Mouse (Mus musculus): ENCODE data around the gene 2410137M14Rik. TPM values are rescaled to one million over a fixed set of nuclear protein-coding genes. Genes with fewer than 3 reads are reported as not detected.
A peak's percentile ranks its signal among the peaks of the same experiment; 100 is the strongest.
"Not testable (repeated sequence)": the region's sequence is repeated elsewhere in the genome, so short reads cannot be mapped to it uniquely, and the experiment has no call there.

The 2410137M14Rik gene
- polyA plus RNA-seq (2014; fragmentation: Nextera tagmentation; extraction: Ambion mirVana) = not detected in 2 replicates

DNA sequence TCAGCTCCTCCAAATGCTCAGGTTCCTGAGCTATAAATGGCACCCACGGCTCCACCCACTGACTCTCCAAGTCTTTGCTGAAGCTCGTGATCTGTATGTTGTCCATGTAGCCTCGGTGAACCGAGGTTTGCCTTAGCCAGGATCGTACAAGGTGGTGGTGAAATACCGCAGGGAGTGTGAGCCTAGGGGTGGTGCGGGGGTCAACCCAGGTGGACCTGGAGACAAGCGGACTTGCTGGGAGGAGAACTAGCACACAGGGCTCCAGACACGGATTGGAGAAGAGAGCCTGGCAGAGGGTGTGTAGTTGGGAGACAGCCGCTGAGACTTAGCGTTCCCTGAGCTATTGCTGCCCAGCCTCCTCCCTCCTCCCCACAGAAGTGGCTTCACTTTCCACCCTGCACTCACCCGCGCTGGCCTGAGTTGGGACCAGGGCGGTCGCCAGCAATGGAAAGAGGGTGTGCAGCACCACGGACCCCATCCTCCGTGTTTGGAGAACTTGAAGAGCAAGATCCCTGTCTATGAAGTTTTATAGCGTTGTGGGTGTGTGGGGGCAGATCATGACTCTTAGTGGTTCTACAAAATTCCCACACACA is at the start of gene 2410137M14Rik:
TSS of gene 2410137M14Rik (minus strand) at position 17 of the 593 bp plus-strand sequence.
- Histone ChIP-seq H3K9ac (ENCODE audit: low read depth, low read length) (no peak within 1 kb of the TSS), H3K4me1 (replicated peaks; ENCODE audit: control insufficient read depth, insufficient read depth, low read length) (no peaks in the 10 kb centered on the region)

DNA sequence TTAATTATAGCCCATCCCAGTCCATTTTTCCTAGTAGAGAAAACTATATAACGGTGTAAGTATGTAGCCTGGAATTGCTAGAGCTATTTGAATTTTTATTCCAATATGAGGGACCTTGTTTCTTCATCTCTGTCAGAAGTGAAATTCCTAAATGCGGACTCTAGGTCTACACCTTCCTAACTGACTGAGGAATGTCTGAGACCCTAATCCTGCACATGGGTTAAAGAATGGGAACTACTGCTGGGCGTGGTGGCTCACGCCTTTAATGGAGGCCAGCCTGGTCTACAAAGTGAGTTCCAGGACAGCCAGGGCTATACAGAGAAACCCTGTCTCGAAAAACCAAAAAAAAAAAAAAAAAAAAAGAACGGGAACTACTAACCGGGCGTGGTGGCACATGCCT is 48.1 kb upstream of the 2410137M14Rik start:
- H3K27me3 ChIP-seq (replicated peaks; ENCODE audit: control insufficient read depth, insufficient read depth, low read length) = no peaks in the 10 kb centered on the region
- peak overlapping the region; percentile 51 for H3K4me3 ChIP-seq (ENCODE audit: low read depth, low read length)
- ATAC-seq (replicated peaks; ENCODE audit: low FRiP score) = no peak
- DNase-seq (ENCODE audit: low spot score) = no peak
- peak overlapping the region; percentile 56 for H3K4me2 ChIP-seq
- H3K4me1 ChIP-seq (replicated peaks; ENCODE audit: control insufficient read depth, insufficient read depth, low read length) = no peaks in the 10 kb centered on the region
- no peaks in the 10 kb centered on the region for H3K9me3 ChIP-seq (ENCODE audit: control insufficient read depth, low read length)
- H3K36me3 ChIP-seq (ENCODE audit: control insufficient read depth, insufficient read depth, low read length) = no peaks in the 10 kb centered on the region
- peak overlapping the region; percentile 64; the same call in 1 of the 2 replicates for H3K27ac ChIP-seq (ENCODE audit: low read depth, low read length)
- no peak overlapping the region for H3K9ac ChIP-seq (ENCODE audit: low read depth, low read length)
- 73% methylated on average over 8 of the region's 8 CpGs for WGBS

More for the DNA sequence above, at the start of gene 2410137M14Rik:
- no peak for DNase-seq (ENCODE audit: low spot score)
- Histone ChIP-seq H3K27me3 (replicated peaks; ENCODE audit: control insufficient read depth, insufficient read depth, low read length) (peaks cover 10% of the 10 kb centered on the region; the same call in 1 of the 2 replicates), H3K36me3 (ENCODE audit: control insufficient read depth, insufficient read depth, low read length) (no peaks in the 10 kb centered on the region), H3K9me3 (ENCODE audit: control insufficient read depth, low read length) (no peaks in the 10 kb centered on the region), H3K4me2 (peak within 1 kb of the TSS; percentile 49), H3K27ac (ENCODE audit: low read depth, low read length) (no peak within 1 kb of the TSS), H3K4me3 (ENCODE audit: low read depth, low read length) (no peak within 1 kb of the TSS)
- WGBS = 8% methylated on average over 18 of the region's 18 CpGs
- ATAC-seq (replicated peaks; ENCODE audit: low FRiP score) = no peak

DNA sequence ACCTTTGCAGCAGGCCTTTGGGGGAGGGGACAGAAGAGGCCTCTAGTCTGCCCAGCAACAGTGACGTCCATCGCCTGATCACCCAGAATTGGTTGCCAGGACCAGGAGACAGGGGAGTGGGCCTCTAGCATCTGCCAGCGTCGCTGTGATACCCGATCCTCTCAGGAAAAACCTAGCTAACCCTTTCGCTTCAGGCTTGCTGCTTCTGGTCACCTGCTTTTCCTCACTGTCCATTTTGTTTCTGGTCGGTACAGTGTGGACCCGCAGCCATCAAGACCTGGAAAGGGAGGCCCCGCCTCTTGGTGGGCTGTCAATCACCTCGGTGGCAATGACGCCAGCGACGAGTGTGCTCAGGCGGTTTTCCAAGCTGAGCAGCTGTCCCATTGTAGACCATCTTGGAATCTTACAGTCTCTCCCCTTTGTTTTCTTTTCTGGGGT is 47.7 kb upstream of the 2410137M14Rik start:
- Histone ChIP-seq H3K4me1 (replicated peaks; ENCODE audit: control insufficient read depth, insufficient read depth, low read length) (no peaks in the 10 kb centered on the region), H3K9ac (ENCODE audit: low read depth, low read length) (0 out of 2 replicates have a peak overlapping the region, but pooled peaks have one; percentile 4), H3K36me3 (ENCODE audit: control insufficient read depth, insufficient read depth, low read length) (no peaks in the 10 kb centered on the region), H3K9me3 (ENCODE audit: control insufficient read depth, low read length) (no peaks in the 10 kb centered on the region), H3K27me3 (replicated peaks; ENCODE audit: control insufficient read depth, insufficient read depth, low read length) (no peaks in the 10 kb centered on the region), H3K27ac (ENCODE audit: low read depth, low read length) (peak overlapping the region; percentile 64; the same call in 1 of the 2 replicates), H3K4me2 (peak overlapping the region; percentile 56), H3K4me3 (ENCODE audit: low read depth, low read length) (peak overlapping the region; percentile 51)
- WGBS = 1% methylated on average over 14 of the region's 14 CpGs
- ATAC-seq (replicated peaks; ENCODE audit: low FRiP score) (peak; percentile 95), DNase-seq (ENCODE audit: low spot score) (peak; percentile 87)

DNA sequence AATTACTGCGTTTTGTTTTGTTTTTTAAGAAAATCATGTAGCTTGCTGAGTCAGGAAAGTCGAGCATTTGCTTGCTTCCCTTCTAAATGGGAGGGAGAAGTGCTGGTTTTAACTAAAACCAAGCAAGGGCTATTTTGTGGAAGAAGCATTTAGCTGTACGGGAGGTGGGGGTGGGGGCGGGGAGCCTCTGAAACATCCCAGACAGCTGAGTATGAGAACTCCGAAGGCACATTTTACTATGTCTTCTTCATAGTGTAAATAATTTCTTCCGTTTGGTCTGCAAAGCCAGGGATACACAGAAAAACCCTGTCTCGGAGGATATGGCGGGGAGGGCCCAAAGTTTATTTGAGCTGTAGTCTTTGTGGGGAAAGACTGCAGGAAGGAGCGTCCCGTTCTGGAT is 47.2 kb upstream of the 2410137M14Rik start:
- Histone ChIP-seq H3K36me3 (ENCODE audit: control insufficient read depth, insufficient read depth, low read length) (no peaks in the 10 kb centered on the region), H3K27ac (ENCODE audit: low read depth, low read length) (peak overlapping the region; percentile 64; the same call in 1 of the 2 replicates), H3K4me1 (replicated peaks; ENCODE audit: control insufficient read depth, insufficient read depth, low read length) (no peaks in the 10 kb centered on the region), H3K9me3 (ENCODE audit: control insufficient read depth, low read length) (no peaks in the 10 kb centered on the region), H3K9ac (ENCODE audit: low read depth, low read length) (no peak overlapping the region), H3K4me3 (ENCODE audit: low read depth, low read length) (peak overlapping the region; percentile 51), H3K27me3 (replicated peaks; ENCODE audit: control insufficient read depth, insufficient read depth, low read length) (no peaks in the 10 kb centered on the region), H3K4me2 (peak overlapping the region; percentile 56)
- ATAC-seq (replicated peaks; ENCODE audit: low FRiP score) (peak; percentile 12; the same call in 1 of the 2 replicates), DNase-seq (ENCODE audit: low spot score) (no peak)
- WGBS = 16% methylated on average over 10 of the region's 10 CpGs

DNA sequence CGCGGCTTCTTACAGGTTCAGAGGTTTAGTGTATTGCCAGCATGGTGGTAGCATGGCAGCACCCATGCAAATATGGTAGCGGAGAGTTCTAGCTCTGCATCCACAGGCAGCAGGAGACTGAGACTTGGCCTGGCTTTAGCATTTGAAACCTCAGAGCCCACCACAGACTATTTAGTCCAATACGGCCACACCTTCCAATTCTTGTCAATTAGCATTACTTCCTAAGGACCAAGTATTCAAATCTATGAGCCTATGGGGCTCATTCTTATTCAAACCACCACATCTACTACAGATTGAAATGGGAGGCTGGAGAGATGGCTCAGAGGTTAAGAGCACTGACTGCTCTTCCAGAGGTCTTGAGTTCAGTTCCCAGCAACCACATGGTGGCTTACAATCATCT is 46.4 kb upstream of the 2410137M14Rik start:
- no peaks in the 10 kb centered on the region for H3K9me3 ChIP-seq (ENCODE audit: control insufficient read depth, low read length)
- no peak overlapping the region for H3K9ac ChIP-seq (ENCODE audit: low read depth, low read length)
- WGBS = 93% methylated on average over 4 of the region's 4 CpGs
- H3K4me1 ChIP-seq (replicated peaks; ENCODE audit: control insufficient read depth, insufficient read depth, low read length) = no peaks in the 10 kb centered on the region
- no peaks in the 10 kb centered on the region for H3K36me3 ChIP-seq (ENCODE audit: control insufficient read depth, insufficient read depth, low read length)
- H3K27me3 ChIP-seq (replicated peaks; ENCODE audit: control insufficient read depth, insufficient read depth, low read length) = no peaks in the 10 kb centered on the region
- ATAC-seq (replicated peaks; ENCODE audit: low FRiP score) = no peak
- H3K4me3 ChIP-seq (ENCODE audit: low read depth, low read length) = no peak overlapping the region
- DNase-seq (ENCODE audit: low spot score) = no peak
- H3K4me2 ChIP-seq = no peak overlapping the region
- no peak overlapping the region for H3K27ac ChIP-seq (ENCODE audit: low read depth, low read length)

DNA sequence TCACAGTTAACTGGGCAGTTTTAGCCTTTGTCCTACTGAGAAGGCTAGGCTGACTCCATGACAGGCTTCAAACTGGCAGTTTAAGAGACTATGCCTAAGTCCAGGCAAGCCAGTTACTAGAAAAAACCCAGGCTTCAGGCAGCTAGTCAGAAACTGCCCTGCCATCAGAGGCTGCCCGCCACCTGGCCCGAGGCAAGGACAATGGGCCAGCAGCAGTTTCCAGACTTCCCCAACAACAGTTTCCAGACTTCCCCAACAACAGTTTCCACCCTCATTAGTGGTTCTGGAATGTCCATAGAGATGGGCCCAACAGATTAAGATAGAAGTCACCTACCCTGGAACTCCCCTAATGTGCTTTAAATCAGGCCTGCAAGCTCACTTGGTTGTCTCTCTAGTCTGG is 45.4 kb upstream of the 2410137M14Rik start:
- H3K27me3 ChIP-seq (replicated peaks; ENCODE audit: control insufficient read depth, insufficient read depth, low read length) = no peaks in the 10 kb centered on the region
- no peaks in the 10 kb centered on the region for H3K9me3 ChIP-seq (ENCODE audit: control insufficient read depth, low read length)
- H3K4me1 ChIP-seq (replicated peaks; ENCODE audit: control insufficient read depth, insufficient read depth, low read length) = no peaks in the 10 kb centered on the region
- no peak overlapping the region for H3K4me3 ChIP-seq (ENCODE audit: low read depth, low read length)
- DNase-seq (ENCODE audit: low spot score) = no peak
- H3K9ac ChIP-seq (ENCODE audit: low read depth, low read length) = no peak overlapping the region
- no peak for ATAC-seq (replicated peaks; ENCODE audit: low FRiP score)
- H3K36me3 ChIP-seq (ENCODE audit: control insufficient read depth, insufficient read depth, low read length) = no peaks in the 10 kb centered on the region
- H3K4me2 ChIP-seq = no peak overlapping the region
- no peak overlapping the region for H3K27ac ChIP-seq (ENCODE audit: low read depth, low read length)
- WGBS = 95% methylated on average over 2 of the region's 2 CpGs

DNA sequence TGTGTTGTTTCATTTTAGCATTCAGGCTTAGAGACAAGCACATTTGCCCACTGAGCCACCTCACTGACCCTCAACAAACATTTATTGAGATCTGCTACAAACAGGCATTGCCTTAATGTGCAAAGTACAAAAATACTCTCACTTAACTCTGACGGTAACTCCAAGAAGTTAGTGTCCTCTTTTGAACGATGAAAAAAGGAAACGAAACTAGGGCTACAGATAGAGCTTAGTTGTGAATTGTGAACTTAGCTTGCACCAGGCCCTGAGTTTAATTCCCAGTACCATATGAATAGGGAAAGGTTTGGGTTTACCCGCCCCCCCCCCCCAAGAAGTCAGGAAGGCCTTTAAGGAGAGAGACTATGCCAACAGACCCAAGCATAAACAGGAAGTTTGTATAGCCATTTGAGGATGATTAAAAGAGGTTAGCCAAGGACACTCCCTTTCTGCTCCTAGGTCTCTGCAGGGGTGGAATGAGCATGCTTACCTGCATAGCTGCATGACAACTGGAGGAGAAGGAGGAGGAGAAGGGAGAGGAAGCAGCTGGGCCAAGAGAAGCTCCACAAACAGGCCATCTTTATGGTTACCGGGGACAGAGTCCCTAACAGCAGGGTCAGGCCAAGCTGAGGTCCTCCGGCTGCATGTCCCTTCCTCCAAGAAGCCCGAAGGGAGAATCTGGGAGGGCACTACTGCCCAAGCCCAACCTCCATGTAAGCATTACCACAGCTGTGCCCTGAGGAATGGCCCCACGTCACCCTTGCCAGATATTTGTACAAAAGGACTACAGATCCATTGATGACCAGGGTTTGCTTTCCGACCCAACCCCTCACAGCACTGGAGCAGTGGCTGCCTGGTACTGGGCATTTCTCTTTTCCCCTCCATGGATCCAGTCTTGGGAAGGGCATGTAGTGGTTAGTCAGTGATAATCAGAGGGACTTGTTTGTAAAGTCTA is 41.9 kb upstream of the 2410137M14Rik start, which contains the start of gene Mog:
TSS of gene Mog (minus strand) at position 771 of the 949 bp plus-strand sequence.
- 73% methylated on average over 9 of the region's 9 CpGs for WGBS
- Histone ChIP-seq H3K27ac (ENCODE audit: low read depth, low read length) (no peak within 1 kb of the TSS), H3K4me3 (ENCODE audit: low read depth, low read length) (no peak within 1 kb of the TSS), H3K27me3 (replicated peaks; ENCODE audit: control insufficient read depth, insufficient read depth, low read length) (no peaks in the 10 kb centered on the region), H3K4me2 (no peak within 1 kb of the TSS), H3K9ac (ENCODE audit: low read depth, low read length) (no peak within 1 kb of the TSS), H3K36me3 (ENCODE audit: control insufficient read depth, insufficient read depth, low read length) (no peaks in the 10 kb centered on the region), H3K4me1 (replicated peaks; ENCODE audit: control insufficient read depth, insufficient read depth, low read length) (no peaks in the 10 kb centered on the region), H3K9me3 (ENCODE audit: control insufficient read depth, low read length) (no peaks in the 10 kb centered on the region)
- ATAC-seq (replicated peaks; ENCODE audit: low FRiP score) = no peak
- no peak for DNase-seq (ENCODE audit: low spot score)

DNA sequence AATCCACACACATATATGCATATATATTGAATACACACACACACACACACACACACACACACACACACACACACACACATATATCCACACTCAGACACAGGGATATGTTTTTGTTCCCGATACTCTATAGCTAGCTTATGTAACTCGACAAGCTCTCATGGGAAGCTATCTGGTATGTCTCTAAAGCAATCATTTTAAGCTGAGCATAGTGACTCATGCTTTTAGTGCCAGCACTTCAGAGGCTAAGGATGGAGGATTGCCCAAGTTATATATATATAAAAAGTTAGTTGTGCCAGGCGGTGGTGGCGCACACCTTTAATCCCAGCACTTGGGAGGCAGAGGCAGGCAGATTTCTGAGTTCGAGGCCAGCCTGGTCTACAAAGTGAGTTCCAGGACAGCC is 38.2 kb upstream of the 2410137M14Rik start:
- ATAC-seq (replicated peaks; ENCODE audit: low FRiP score) = not testable (repeated sequence)
- WGBS = 92% methylated on average over 5 of the region's 5 CpGs

More for the DNA sequence above, 38.2 kb upstream of the 2410137M14Rik start:
- H3K4me1 ChIP-seq (replicated peaks; ENCODE audit: control insufficient read depth, insufficient read depth, low read length); H3K4me2 ChIP-seq; H3K4me3 ChIP-seq (ENCODE audit: low read depth, low read length); H3K9me3 ChIP-seq (ENCODE audit: control insufficient read depth, low read length); DNase-seq (ENCODE audit: low spot score); H3K36me3 ChIP-seq (ENCODE audit: control insufficient read depth, insufficient read depth, low read length); H3K27ac ChIP-seq (ENCODE audit: low read depth, low read length); H3K27me3 ChIP-seq (replicated peaks; ENCODE audit: control insufficient read depth, insufficient read depth, low read length); H3K9ac ChIP-seq (ENCODE audit: low read depth, low read length): not testable (repeated sequence)
